Mouse (Mus musculus): ENCODE data around the gene Cpped1. TPM values are rescaled to one million over a fixed set of nuclear protein-coding genes. Genes with fewer than 3 reads are reported as not detected.

Gene Cpped1
- polyA plus RNA-seq (2017; shearing (Covaris generic)), result 10 to 100 TPM in 1 of 2 experiments, 1 to 10 TPM in 1; 9.6 to 10.7 TPM

GRCm38 (mm10) chr16:11909035-11909591 is at the start of gene Cpped1:
Gene Cpped1, minus strand, starts transcription at chr16:11909445.
- peak; percentile 98 for ATAC-seq

DNA sequence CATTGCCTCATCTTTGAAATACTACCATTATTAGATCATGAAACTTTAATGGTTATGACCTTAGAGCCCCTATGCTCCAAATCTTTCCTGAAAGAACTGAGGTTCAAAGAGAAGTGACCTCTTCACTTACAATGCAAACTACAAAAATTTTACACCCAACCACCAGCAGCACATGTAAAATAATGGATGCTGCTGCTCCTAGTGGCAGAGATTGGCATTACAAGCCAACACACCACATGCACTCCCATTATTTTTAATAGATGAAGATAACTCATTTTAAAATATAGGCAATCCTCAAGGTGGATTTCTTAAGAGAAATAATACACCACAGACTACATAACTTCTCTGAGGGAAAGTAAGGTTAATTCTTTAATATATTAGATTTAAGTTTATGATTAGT is 31.2 kb upstream of the Cpped1 start:
- no peak for ATAC-seq

- no peak for ATAC-seq
Measured at GRCm38 (mm10) chr16:11910801-11911200, 1.6 kb upstream of the Cpped1 start.

DNA sequence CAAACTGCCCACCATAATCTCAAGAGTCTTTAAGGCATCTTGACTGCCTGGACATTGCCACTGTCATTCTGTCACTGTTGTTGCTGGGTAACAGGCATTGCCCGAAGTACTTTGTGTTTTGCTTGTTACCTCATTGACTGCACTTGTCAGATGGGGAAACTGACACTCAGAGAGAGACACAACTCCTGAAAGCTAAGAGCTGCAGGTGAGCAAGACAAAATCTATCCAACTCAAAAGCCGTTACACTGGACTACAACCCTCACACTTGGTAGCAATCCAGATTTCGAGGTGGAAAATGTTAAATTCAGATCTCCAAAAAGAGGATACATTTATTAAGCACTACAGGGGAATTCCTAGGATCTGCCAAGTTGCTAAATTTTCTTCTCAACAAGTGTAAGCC is 572 bp upstream of the Cpped1 start:
- ATAC-seq, result no peak

- peak; percentile 24 for ATAC-seq
Measured at GRCm38 (mm10) chr16:11908461-11909014, 707 bp downstream of the Cpped1 start.

- no peak for ATAC-seq
Measured at GRCm38 (mm10) chr16:11907816-11908215, 1.4 kb downstream of the Cpped1 start.

DNA sequence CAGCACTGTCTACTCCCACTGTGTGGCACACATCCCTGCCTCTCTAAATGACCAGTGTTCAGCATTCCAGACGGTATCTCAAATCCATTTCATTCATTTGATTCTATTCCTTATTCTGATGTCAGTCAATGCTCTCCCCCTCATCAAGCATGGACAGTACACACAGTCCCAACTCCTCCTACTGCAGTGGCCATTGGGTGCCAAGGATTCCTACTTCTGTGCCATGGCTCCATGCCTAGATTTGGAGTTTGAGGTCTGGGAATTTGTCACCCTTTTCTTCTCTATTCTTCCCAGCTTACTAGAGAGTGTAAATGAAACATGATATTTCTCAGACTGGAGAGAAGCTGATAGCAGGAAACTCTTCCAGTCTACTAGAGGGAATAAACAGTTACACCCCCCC is 2.3 kb downstream of the Cpped1 start:
- ATAC-seq, result no peak

DNA sequence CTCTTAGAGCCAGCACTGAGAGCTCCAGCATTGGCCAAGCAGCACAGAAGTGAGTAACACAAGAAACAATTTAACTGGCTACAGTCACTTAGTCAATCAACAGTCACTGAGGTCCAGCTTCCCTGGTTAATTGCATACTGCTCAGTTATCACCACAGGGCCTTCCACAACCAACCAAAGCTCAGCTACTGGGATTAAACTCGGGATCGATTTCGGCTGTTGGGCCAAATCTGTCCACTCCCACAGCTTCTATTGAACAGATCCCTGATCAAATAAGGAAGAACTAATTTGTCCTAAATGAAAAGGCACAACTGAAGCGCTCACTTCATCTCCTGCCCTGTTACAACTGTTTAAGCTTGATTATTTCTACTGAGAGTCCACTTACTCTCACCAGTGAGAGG is 4.0 kb downstream of the Cpped1 start:
- ATAC-seq, result no peak

DNA sequence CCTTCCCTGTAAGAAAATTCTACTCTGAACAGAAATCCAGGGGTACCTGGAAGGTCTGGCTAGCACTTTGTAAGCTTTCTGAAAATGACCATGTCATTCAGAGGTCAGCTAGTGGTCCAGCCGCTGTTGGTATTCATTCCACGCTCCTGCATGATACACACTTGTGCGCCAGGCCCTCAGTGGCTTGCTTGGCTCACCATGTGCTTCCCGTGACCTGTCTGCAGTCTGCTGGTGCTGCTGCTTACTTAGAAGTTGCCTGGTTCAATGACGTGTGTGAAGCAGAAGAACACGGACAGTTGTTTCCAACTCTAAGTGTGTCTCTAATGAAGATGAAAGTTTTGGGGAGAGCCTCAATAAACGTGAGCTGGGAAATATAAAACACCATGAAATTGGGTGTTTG is 7.2 kb downstream of the Cpped1 start:
- ATAC-seq, result no peak

- ATAC-seq, result no peak
Measured at GRCm38 (mm10) chr16:11900341-11900740, 8.9 kb downstream of the Cpped1 start.

DNA sequence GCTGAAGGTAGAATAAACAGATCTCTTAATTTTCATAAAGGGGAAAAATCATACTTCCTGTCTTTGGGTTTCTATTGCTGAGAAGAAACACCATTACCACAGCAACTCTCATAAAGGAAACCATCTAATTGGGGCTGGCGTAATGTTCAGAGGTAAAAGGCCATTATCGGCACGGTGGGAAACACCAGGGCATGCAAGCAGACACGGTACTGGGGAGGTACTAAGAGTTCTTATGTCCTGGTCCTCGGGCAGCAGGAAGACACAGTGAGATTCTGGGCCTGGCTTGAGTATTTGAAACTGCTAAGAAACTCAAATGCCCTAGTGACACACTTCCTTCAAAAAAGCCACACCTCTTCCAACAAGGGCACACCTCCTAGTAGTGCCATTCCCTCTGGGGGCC is 12.8 kb downstream of the Cpped1 start:
- peak; percentile 87 for ATAC-seq

- no peak for ATAC-seq
Measured at GRCm38 (mm10) chr16:11894877-11895276, 14.4 kb downstream of the Cpped1 start.

- no peak for ATAC-seq
Measured at GRCm38 (mm10) chr16:11890186-11890585, 19.1 kb downstream of the Cpped1 start.

- no peak for ATAC-seq
Measured at GRCm38 (mm10) chr16:11889741-11890140, 19.5 kb downstream of the Cpped1 start.

- no peak for ATAC-seq
Measured at GRCm38 (mm10) chr16:11881795-11882194, 27.4 kb downstream of the Cpped1 start.

DNA sequence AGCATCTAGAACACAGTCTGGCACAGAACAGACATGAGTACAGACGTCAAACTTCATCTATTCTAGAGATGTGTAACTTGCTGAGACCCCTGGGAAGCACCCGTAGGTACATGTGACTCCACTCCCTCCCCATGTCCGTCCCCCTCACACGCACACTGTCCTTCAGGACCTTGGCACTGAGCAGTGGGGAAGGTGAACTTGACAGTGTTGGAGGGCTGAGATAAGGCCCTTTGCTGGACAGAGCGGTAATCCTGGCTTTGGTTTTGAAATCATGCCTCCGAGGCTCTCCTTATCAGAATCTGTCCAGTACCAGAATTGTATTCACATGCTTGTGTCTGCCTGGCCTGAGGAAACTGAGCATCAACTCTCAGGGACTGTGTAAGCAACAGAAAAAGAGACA is 28.8 kb downstream of the Cpped1 start:
- ATAC-seq, result no peak

GRCm38 (mm10) chr16:11879196-11879595 is 30.0 kb downstream of the Cpped1 start:
- ATAC-seq, result no peak

GRCm38 (mm10) chr16:11875227-11875626 is 34.0 kb downstream of the Cpped1 start:
- no peak for ATAC-seq

DNA sequence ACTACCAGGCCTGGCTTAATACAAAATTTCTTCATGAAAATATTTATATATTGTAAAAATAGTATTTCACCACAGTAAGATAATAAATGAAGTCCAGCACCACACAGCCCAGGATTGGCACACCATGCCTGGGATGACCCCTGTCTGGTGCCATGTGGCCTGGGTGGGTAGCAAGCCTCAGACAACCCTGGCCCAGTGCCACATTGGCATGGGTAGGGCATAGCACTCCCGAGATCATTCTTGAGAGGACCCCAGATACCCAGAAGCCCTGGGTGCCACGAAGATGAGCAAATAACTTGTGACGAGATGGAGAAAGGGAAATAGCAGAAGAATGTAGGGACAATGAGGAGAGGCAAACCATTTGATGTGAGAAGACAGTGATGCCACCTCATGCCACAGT is 36.0 kb downstream of the Cpped1 start:
- ATAC-seq, result no peak

- no peak for ATAC-seq
Measured at GRCm38 (mm10) chr16:11868486-11868885, 40.8 kb downstream of the Cpped1 start.

DNA sequence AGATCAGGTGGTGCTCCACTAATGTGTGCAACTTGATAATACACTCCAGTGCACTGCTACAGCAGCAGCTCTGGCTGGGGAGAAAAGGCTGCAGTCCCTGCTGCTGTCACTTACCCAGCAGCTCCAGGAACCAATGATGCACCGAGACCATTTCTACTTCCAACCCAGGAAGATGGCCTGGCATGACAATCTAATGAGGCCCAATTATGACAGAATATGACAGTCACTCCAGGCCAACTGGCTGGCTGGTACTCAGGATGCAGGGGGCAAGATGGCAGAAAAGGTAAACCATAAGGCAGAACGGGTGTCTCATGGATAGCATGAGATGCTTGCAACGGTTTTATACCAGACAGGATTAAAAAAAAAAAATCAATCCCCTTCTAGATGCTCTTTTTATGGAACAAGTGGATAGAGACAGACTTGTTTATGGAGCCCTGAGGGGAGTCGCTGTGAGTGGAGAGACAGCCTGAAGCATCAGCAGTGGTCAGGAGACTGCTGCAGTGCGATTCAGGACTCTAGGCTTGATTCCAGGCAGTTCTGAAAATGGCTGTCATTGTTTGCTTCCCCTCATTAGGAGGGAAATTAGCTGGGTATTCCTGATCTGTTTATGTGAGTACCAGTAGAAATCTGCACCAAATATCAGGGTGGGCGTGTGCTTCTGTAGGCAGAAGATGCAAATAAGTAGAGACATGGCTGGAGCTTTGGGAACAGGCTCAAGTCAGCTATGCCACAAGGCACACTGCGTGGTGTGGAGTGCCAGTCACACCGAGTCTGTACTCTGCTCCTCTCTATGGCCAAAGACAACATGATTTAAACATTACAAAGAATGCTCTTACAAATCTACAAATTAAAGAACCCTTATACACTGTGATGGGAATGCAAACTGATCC is 56.3 kb downstream of the Cpped1 start:
- ATAC-seq, result no peak

DNA sequence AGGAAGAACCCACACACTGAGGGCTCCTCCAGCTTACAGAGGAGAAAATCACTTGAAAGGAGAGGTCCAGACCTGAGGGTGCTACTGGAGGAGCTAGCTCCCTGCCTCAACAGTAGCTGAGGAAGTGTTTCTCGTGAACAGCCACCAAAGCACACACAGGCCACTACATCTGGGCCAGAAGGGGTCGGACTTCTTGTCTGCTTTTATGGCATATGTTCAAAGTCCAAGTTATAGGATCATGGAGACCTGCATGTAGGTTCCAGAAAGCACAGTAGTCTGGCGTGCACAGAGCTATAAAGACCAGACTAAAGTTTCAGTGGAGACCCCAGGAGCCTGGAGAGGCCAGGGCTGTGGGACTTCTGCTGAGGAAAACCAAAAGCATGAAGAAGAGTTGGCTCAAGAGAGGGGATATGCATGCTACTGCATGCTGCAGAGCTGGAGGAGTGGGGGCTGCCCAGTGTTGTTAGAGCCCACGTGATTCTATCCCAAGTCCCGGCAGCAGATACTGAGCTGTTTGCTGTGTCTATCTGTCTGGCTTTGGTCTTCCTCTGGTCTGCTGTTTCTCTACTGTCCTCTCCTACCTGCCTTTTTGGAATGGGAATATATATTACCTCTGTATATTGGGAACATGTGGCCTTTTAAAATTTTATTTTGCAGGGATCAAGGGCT is 60.1 kb downstream of the Cpped1 start:
- no peak for ATAC-seq

- no peak for ATAC-seq
Measured at GRCm38 (mm10) chr16:11845309-11845708, 63.9 kb downstream of the Cpped1 start.
